Mouse (Mus musculus): Measurements from ENCODE around the gene Il17d. TPM values are rescaled to one million over a fixed set of nuclear protein-coding genes. Genes with fewer than 3 reads are reported as not detected.

Il17d gene
- polyA plus RNA-seq, 1 experiment: not detected

- Histone ChIP-seq H3K36me3 (replicated peaks; ENCODE audit: low read length) (no peaks in the 10 kb centered on the region), H3K4me1 (peaks cover 38% of the 10 kb centered on the region), H3K9me3 (peaks cover 17% of the 10 kb centered on the region), H3K27me3 (replicated peaks) (peaks cover 43% of the 10 kb centered on the region), H3K4me3 (replicated peaks) (no peak overlapping the region)
- TF ChIP-seq FLI1 (IDR thresholded peaks at IDR 0.05; ENCODE audit: low read length) (no peak), GATA1 (IDR thresholded peaks at IDR 0.05; ENCODE audit: borderline replicate concordance, low read length) (no peak)
These were observed 815 bp upstream of the Il17d start for GRCm38 (mm10) chr14:57523762-57524161.

- peaks cover 43% of the 10 kb centered on the region for H3K27me3 ChIP-seq (replicated peaks)
These were observed 942 bp downstream of the Il17d start for GRCm38 (mm10) chr14:57525388-57526049.

GRCm38 (mm10) chr14:57526050-57526623 is 1.6 kb downstream of the Il17d start:
- no peak for TF ChIP-seq GATA1 (IDR thresholded peaks at IDR 0.05; ENCODE audit: borderline replicate concordance, low read length)
- no peak for TF ChIP-seq FLI1 (IDR thresholded peaks at IDR 0.05; ENCODE audit: low read length)
- Histone ChIP-seq H3K9me3 (peaks cover 10% of the 10 kb centered on the region), H3K27me3 (replicated peaks) (peaks cover 43% of the 10 kb centered on the region), H3K4me1 (peaks cover 55% of the 10 kb centered on the region), H3K36me3 (replicated peaks; ENCODE audit: low read length) (no peaks in the 10 kb centered on the region), H3K4me3 (replicated peaks) (peak overlapping the region; percentile 93)

More at GRCm38 (mm10) chr14:57525388-57526049, 942 bp downstream of the Il17d start:
- Histone ChIP-seq H3K36me3 (replicated peaks; ENCODE audit: low read length) (no peaks in the 10 kb centered on the region), H3K9me3 (peaks cover 12% of the 10 kb centered on the region), H3K4me1 (peaks cover 55% of the 10 kb centered on the region), H3K4me3 (replicated peaks) (peak overlapping the region; percentile 93)
- TF ChIP-seq FLI1 (IDR thresholded peaks at IDR 0.05; ENCODE audit: low read length) (no peak), GATA1 (IDR thresholded peaks at IDR 0.05; ENCODE audit: borderline replicate concordance, low read length) (no peak)

GRCm38 (mm10) chr14:57527122-57527521 is 2.5 kb downstream of the Il17d start:
- H3K4me1 ChIP-seq: peaks cover 55% of the 10 kb centered on the region
- TF ChIP-seq GATA1 (IDR thresholded peaks at IDR 0.05; ENCODE audit: borderline replicate concordance, low read length) (no peak), FLI1 (IDR thresholded peaks at IDR 0.05; ENCODE audit: low read length) (no peak)
- H3K36me3 ChIP-seq (replicated peaks; ENCODE audit: low read length): no peaks in the 10 kb centered on the region
- peaks cover 43% of the 10 kb centered on the region for H3K27me3 ChIP-seq (replicated peaks)
- H3K9me3 ChIP-seq: peaks cover 10% of the 10 kb centered on the region
- no peak overlapping the region for H3K4me3 ChIP-seq (replicated peaks)

- Histone ChIP-seq H3K4me1 (peaks cover 57% of the 10 kb centered on the region), H3K27me3 (replicated peaks) (peaks cover 40% of the 10 kb centered on the region), H3K4me3 (replicated peaks) (no peak overlapping the region), H3K36me3 (replicated peaks; ENCODE audit: low read length) (no peaks in the 10 kb centered on the region), H3K9me3 (peaks cover 7% of the 10 kb centered on the region)
- TF ChIP-seq FLI1 (IDR thresholded peaks at IDR 0.05; ENCODE audit: low read length) (no peak), GATA1 (IDR thresholded peaks at IDR 0.05; ENCODE audit: borderline replicate concordance, low read length) (no peak)
These were observed 3.0 kb downstream of the Il17d start for GRCm38 (mm10) chr14:57527598-57527997.

- Histone ChIP-seq H3K36me3 (replicated peaks; ENCODE audit: low read length) (no peaks in the 10 kb centered on the region), H3K27me3 (replicated peaks) (peaks cover 23% of the 10 kb centered on the region), H3K4me1 (peaks cover 65% of the 10 kb centered on the region), H3K4me3 (replicated peaks) (peak overlapping the region; percentile 79), H3K9me3 (no peaks in the 10 kb centered on the region)
- TF ChIP-seq FLI1 (IDR thresholded peaks at IDR 0.05; ENCODE audit: low read length): no peak
- no peak for TF ChIP-seq GATA1 (IDR thresholded peaks at IDR 0.05; ENCODE audit: borderline replicate concordance, low read length)
These were observed 4.7 kb downstream of the Il17d start for GRCm38 (mm10) chr14:57529086-57529785.

GRCm38 (mm10) chr14:57529786-57530515 is 5.4 kb downstream of the Il17d start:
- H3K36me3 ChIP-seq (replicated peaks; ENCODE audit: low read length): no peaks in the 10 kb centered on the region
- H3K27me3 ChIP-seq (replicated peaks): peaks cover 17% of the 10 kb centered on the region
- peak overlapping the region; percentile 79 for H3K4me3 ChIP-seq (replicated peaks)
- H3K9me3 ChIP-seq: no peaks in the 10 kb centered on the region
- TF ChIP-seq FLI1 (IDR thresholded peaks at IDR 0.05; ENCODE audit: low read length): no peak
- no peak for TF ChIP-seq GATA1 (IDR thresholded peaks at IDR 0.05; ENCODE audit: borderline replicate concordance, low read length)
- H3K4me1 ChIP-seq: peaks cover 66% of the 10 kb centered on the region

- peaks cover 2% of the 10 kb centered on the region for H3K27me3 ChIP-seq (replicated peaks)
These were observed 8.0 kb downstream of the Il17d start for GRCm38 (mm10) chr14:57532577-57532976.

GRCm38 (mm10) chr14:57533214-57533613 is 8.6 kb downstream of the Il17d start:
- Histone ChIP-seq H3K36me3 (replicated peaks; ENCODE audit: low read length) (no peaks in the 10 kb centered on the region), H3K27me3 (replicated peaks) (no peaks in the 10 kb centered on the region), H3K4me1 (peaks cover 71% of the 10 kb centered on the region), H3K9me3 (no peaks in the 10 kb centered on the region), H3K4me3 (replicated peaks) (no peak overlapping the region)
- TF ChIP-seq GATA1 (IDR thresholded peaks at IDR 0.05; ENCODE audit: borderline replicate concordance, low read length) (no peak), FLI1 (IDR thresholded peaks at IDR 0.05; ENCODE audit: low read length) (no peak)

More at GRCm38 (mm10) chr14:57532577-57532976, 8.0 kb downstream of the Il17d start:
- H3K36me3 ChIP-seq (replicated peaks; ENCODE audit: low read length): no peaks in the 10 kb centered on the region
- TF ChIP-seq FLI1 (IDR thresholded peaks at IDR 0.05; ENCODE audit: low read length): no peak
- TF ChIP-seq GATA1 (IDR thresholded peaks at IDR 0.05; ENCODE audit: borderline replicate concordance, low read length): no peak
- peak overlapping the region; percentile 68 for H3K4me3 ChIP-seq (replicated peaks)
- peaks cover 71% of the 10 kb centered on the region for H3K4me1 ChIP-seq
- no peaks in the 10 kb centered on the region for H3K9me3 ChIP-seq

Measured in megakaryocyte, embryonic 14.5 days (primary cell).